Mouse (Mus musculus): ENCODE results near the gene Zdhhc8. TPM values are rescaled to one million over a fixed set of nuclear protein-coding genes. Genes with fewer than 3 reads are reported as not detected.

Gene Zdhhc8
- total RNA-seq, 2 experiments from 2014 or later = 23.7 to 27.3 TPM

Small RNA genes within 50 kb of the gene (microRNA-seq; reads per million reads assigned to microRNA genes)
- gene Gm24572 (not detected), gene Mir1306 (346 reads per million, percentile 71 among the genes with 10 or more reads in this experiment)

Other genes starting within 250 kb of the Zdhhc8 start
- gene Dgcr6, start 182.3 kb downstream of the Zdhhc8 start, total RNA-seq (2021) = 10 to 100 TPM; 46.9 to 50.4 TPM
- 10 to 100 TPM in 1 of 2 experiments, 1 to 10 TPM in 1; 4.6 to 11.1 TPM for gene Prodh, start 144.9 kb downstream of the Zdhhc8 start, total RNA-seq (2021)
- gene Rtn4r, start 107.5 kb downstream of the Zdhhc8 start, total RNA-seq (2021) = under 1 TPM in 1 of 2 experiments, not detected in 1; 0.11 TPM
- gene Ccdc188, start 17.3 kb downstream of the Zdhhc8 start, total RNA-seq (2021) = not detected
- gene Trmt2a, start 13.5 kb upstream of the Zdhhc8 start, total RNA-seq (2021) = 10 to 100 TPM in 1 of 2 experiments, 1 to 10 TPM in 1; 9.2 to 11.2 TPM
- 10 to 100 TPM; 20.0 to 26.0 TPM for gene Ranbp1, start 13.6 kb upstream of the Zdhhc8 start, total RNA-seq (2021)
- gene Gm49776, start 23.2 kb upstream of the Zdhhc8 start, total RNA-seq (2021) = not detected
- 10 to 100 TPM; 11.2 to 11.8 TPM for gene Dgcr8, start 54.1 kb upstream of the Zdhhc8 start, total RNA-seq (2021)
- 10 to 100 TPM; 42.5 to 54.5 TPM for gene Tango2, start 113.0 kb upstream of the Zdhhc8 start, total RNA-seq (2021)
- gene Arvcf, start 113.0 kb upstream of the Zdhhc8 start, total RNA-seq (2021) = 1 to 10 TPM; 7.7 to 8.4 TPM
- gene Txnrd2, start 191.2 kb upstream of the Zdhhc8 start, total RNA-seq (2021) = 10 to 100 TPM; 19.8 to 20.8 TPM
- gene Comt, start 191.7 kb upstream of the Zdhhc8 start, total RNA-seq (2021) = 10 to 100 TPM; 37.3 to 41.0 TPM

Data from gastrocnemius, adult 18-20 months (tissue).